Mouse (Mus musculus) cerebellum, adult 2 months (tissue): ENCODE data around the gene Zbtb16.

Experiments
- CTCF ChIP-seq: fragments of 200-500 bp; IDR thresholded peaks from 2 replicates; pipeline ENCODE4 v1.5.1; 2011; ENCODE audit warnings: low read depth, mild to moderate bottlenecking, control low read depth, low read length, moderate library complexity, borderline replicate concordance; ENCODE audit not compliant: insufficient read depth
- POLR2A ChIP-seq: fragments of 200-500 bp; IDR thresholded peaks from 2 replicates; pipeline ENCODE4 v1.6.1; 2011; ENCODE audit warnings: low read length, control low read depth, borderline replicate concordance; ENCODE audit not compliant: insufficient read depth

GRCm38 (mm10) chr9:48814881-48815495 is 21.0 kb downstream of the Zbtb16 start:
- TF ChIP-seq CTCF (no peak), POLR2A (no peak)
